Mouse (Mus musculus) testis, postnatal 14 days (tissue): ENCODE data around the gene Nanos2.
A peak's percentile ranks its signal among the peaks of the same experiment; 100 is the strongest.

ENCODE experiments used
- DNase-seq: peaks from one replicate; pipeline ENCODE4 v3.0.0; 2021; ENCODE audit warnings: low spot score

Gene Nanos2

GRCm38 (mm10) chr7:19017909-19018308 is 30.7 kb downstream of the Nanos2 start:
- no peak for DNase-seq

DNA sequence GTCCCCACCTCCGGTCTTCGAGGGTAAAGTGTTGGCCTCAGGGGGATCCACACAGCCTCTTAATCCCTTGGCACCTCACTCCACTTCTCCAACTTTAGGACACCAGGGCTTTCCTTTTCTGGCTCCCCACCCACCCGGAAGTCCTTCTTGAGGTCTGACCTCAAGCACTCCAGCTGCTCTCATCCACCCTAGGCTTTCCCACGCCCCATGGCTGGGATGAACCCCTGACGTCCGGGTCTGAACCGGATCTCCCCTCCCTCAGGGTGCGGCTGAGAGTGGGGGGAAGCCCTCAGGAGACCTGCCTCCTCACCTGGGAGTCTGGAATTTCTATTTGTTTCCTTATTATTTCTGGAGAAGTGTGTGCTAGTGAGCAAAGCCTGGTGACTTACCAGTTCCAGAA is 33.8 kb downstream of the Nanos2 start:
- no peak for DNase-seq

DNA sequence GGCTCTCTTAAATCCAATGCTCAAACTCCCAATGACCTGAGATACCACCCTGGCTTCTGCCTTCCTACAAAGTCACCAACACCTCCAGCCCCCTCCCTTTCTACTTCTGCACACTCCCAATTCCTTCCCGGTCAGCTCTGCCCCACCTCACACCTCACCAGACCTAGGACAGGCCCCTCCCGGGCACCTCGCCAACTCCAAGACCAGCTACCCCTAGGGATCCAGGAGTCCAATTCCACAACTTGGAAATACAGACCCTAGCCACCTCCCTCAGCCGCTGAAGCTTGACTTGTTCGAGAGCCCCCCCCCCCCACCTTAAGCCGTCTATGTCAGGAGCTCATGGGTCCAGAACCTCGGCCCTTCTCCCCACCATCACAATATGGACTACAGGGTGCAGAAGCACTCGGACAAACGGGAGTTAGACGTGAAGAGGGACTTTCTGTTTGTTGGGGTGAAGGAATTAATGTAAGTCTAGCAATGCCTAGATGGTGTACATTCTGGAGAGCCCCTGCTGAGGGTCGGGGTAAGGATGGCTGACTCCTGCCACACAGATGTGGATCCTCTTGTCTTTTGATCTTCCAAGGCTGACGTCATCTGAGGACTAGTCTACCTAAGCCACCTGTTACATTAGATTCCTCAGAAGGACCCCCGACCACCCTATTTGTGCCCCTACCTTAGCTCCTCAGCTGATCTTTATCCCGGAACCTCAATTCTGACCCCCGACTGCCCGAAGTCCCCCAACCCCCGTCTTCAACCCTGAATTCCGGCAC is 35.2 kb downstream of the Nanos2 start:
- no peak for DNase-seq

DNA sequence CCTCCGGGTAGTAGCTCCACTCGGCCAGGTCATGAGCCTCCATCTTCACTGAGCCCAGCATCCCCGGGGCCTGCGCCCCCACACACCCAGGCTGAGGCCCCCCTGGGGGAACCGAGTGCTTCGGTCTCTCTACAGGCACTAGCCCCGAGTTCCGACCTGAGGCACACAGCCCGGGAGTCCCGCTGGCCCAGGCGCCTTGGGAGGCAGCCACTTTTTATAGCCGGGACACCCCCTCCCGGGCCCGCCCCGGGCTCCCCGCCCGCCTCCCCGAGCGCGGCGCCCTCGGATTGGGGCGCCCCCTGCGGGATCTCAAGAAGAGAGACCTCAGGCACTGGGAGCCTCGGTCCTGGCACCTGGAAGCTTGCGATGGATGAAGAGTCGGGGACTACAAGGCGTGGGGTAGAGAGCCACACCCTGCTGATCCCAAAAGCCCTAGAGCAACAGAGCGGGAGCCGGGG is 36.2 kb downstream of the Nanos2 start, which contains the start of gene Foxa3:
Gene Foxa3, minus strand, starts transcription at position 182 of the 458 bp plus-strand sequence.
- peak; percentile 64 for DNase-seq

DNA sequence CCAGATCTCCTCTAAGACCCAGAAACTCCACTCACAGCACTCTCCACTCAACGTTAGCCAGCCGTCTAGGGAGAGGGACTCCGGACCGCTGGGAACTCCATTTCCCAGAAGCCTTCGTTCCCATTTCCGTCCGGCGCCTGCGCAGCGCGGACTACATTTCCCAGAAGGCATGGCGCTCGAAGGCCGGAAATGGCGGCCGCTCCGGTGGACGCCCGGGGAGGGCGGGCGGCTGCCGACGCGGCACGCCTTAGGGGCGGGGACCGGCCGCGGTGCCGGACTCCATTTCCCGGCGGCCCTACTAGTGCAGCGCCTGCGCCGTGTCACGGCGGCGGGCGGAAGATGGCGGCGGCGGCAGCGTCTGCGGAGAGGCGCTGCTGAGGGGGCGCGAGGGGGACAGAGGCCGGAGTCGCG is 36.9 kb downstream of the Nanos2 start, which contains the start of gene Sympk:
Gene Sympk, plus strand, starts transcription at position 282 of the 411 bp plus-strand sequence.
- peak; percentile 96 for DNase-seq

DNA sequence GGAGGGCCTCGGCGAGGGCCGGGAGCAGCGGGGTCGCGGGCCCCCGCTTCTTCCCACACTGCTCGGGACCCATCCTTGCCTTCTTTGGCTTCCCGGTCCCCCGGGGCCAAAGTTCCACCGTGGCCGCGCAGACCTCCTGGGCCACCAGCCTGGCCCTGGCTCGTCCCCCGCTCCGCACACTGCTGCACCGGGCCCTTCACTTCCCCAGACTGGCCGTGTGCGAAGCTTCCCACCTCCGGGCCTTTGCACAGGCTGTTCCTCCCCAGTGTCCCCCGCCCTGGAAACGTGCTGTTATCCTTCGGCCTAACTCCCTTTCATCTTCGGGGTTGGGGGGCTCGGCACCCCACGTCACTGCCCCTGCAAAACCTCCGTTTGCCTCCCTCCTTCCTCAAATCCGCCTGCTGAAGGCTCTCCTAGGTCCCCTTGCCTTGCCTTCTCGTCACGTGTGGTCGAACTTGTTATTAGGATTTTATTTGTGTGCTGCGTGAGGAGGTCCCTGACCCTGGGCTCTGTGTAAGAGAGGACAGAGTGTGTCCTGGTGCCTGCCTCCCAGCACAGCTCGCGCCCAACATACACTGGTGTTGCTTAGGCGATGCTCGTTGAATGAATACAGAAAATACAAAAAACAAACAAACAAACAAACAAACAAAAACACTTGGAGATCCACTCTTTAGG is 37.5 kb downstream of the Nanos2 start:
- peak; percentile 67 for DNase-seq

DNA sequence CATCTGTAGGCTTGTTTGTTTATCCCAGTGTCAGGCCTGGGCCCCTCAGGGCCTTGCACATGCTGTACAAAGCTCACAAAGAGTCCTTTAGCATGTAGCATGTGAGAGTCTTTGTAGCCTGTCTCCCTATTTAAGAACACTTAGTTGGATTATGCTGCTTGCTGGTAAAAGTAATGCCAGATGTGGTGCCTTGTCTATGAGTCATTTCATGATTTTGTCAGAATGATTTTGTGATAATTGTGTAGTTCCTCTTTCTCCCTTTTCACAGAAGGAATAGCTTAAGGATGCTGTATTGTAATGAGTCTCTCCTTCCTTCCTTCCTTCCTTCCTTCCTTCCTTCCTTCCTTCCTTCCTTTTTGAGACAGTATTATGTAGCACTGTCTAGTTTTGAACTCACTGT is 40.9 kb downstream of the Nanos2 start:
- DNase-seq = no peak

GRCm38 (mm10) chr7:19029084-19029653 is 42.0 kb downstream of the Nanos2 start:
- no peak for DNase-seq

DNA sequence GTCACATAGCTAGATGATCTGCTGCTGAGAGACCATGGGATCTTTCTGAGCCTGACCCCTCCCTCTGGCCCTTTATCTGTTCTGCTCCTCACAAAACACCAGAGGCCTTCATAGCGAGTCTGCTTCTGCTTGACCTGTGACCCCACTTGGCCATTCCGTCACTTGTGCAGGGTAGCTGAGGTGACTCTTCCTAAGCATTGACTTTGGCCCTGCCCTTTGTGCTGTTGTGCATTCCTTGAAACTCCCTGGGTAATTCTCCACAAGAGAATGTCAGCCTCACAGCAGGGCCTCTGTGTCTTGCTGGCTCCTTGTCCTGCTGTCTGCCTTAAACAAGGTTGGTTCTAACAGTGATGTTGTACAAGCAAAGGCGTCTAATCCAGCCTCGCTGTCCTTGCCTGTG is 44.4 kb downstream of the Nanos2 start:
- no peak for DNase-seq
